Mouse (Mus musculus) neural tube, embryonic 12.5 days (tissue): ENCODE results near the gene Rnf186. TPM values are rescaled to one million over a fixed set of nuclear protein-coding genes. Genes with fewer than 3 reads are reported as not detected.

ENCODE experiments used
- ATAC-seq: fragments of 200-750 bp; cut with Nextera tagmentation; 2 replicates; pipeline ENCODE4 v1.8.0; 2017; ENCODE audit warnings: low read depth, mild to moderate bottlenecking, moderate TSS enrichment, moderate library complexity; ENCODE audit not compliant: low FRiP score
- H3K27ac ChIP-seq: fragments of 300-500 bp; sonication (generic); 2 replicates; pipeline ENCODE4 v1.5.1; 2016
- H3K27me3 ChIP-seq: fragments of 300-500 bp; sonication (generic); replicated peaks from 2 replicates; pipeline ENCODE4 v1.6.1; 2016; ENCODE audit warnings: mild to moderate bottlenecking
- H3K36me3 ChIP-seq: fragments of 300-500 bp; sonication (generic); 2 replicates; pipeline ENCODE4 v1.6.1; 2016; ENCODE audit warnings: mild to moderate bottlenecking
- H3K4me1 ChIP-seq: fragments of 300-500 bp; sonication (generic); 2 replicates; pipeline ENCODE4 v1.6.1; 2016
- H3K4me2 ChIP-seq: fragments of 300-500 bp; sonication (generic); replicated peaks from 2 replicates; pipeline ENCODE4 v1.6.1; 2016; ENCODE audit warnings: mild to moderate bottlenecking
- H3K4me3 ChIP-seq: fragments of 300-500 bp; sonication (generic); 2 replicates; pipeline ENCODE4 v1.5.1; 2016
- H3K9ac ChIP-seq: fragments of 300-500 bp; sonication (generic); 2 replicates; pipeline ENCODE4 v1.6.1; 2016; ENCODE audit warnings: mild to moderate bottlenecking
- H3K9me3 ChIP-seq: fragments of 300-500 bp; sonication (generic); 2 replicates; pipeline ENCODE4 v1.6.1; 2016; ENCODE audit warnings: mild to moderate bottlenecking
- WGBS: fragments of 180-500 bp; shearing (Covaris S2); methylation state at CpG from one replicate; pipeline ENCODE4 v1.1.7; 2016; 5-methylcytosine and 5-hydroxymethylcytosine counted together
- polyA plus RNA-seq: library from polyadenylated mRNA; unstranded; fragments of >200 nt; fragmentation: Nextera tagmentation; extraction: Ambion mirVana; gene quantifications from 2 replicates; pipeline ENCODE4 v1.2.1, GENCODE M21; 2016

Gene Rnf186
- polyA plus RNA-seq, 1 experiment from 2014 or later, result not detected

- no peak for ATAC-seq
- 60% methylated on average over 2 of the region's 2 CpGs for WGBS
Measured at GRCm38 (mm10) chr4:139001026-139001425, 34.1 kb downstream of the Rnf186 start.

DNA sequence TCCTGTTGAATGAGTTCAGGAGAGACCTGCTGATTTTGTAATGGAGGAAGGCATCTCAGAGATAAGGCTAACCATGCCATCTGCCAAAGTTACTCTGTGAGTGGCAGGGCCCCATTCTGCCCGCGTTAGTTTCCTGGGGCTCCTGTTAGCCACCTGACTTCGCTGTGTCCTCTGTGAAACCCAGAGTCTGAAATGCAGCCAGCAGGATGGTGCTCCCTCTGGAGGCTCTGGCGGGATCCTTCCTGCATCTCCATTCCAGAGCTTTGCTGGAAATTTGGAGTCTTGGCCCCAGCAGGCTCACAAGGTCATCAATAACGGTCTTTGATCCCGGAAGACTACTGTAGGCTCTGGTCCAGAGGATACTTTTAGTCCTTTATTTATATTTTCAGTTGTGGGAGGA, 34.5 kb downstream of the Rnf186 start:
- no peak for ATAC-seq
- Histone ChIP-seq H3K4me3 (no peak overlapping the region), H3K27ac (no peak overlapping the region), H3K27me3 (no peaks in the 10 kb centered on the region), H3K4me1 (no peaks in the 10 kb centered on the region; the same call in 1 of the 2 replicates), H3K4me2 (no peak overlapping the region), H3K9ac (no peak overlapping the region), H3K9me3 (no peaks in the 10 kb centered on the region), H3K36me3 (no peaks in the 10 kb centered on the region)
- 33% methylated on average over 6 of the region's 6 CpGs for WGBS

More at GRCm38 (mm10) chr4:139001026-139001425, 34.1 kb downstream of the Rnf186 start:
- H3K27ac ChIP-seq, result no peak overlapping the region
- H3K9ac ChIP-seq, result no peak overlapping the region
- H3K9me3 ChIP-seq, result no peaks in the 10 kb centered on the region
- H3K4me2 ChIP-seq, result no peak overlapping the region
- H3K36me3 ChIP-seq, result no peaks in the 10 kb centered on the region
- no peaks in the 10 kb centered on the region; the same call in 1 of the 2 replicates for H3K4me1 ChIP-seq
- H3K27me3 ChIP-seq, result no peaks in the 10 kb centered on the region
- no peak overlapping the region for H3K4me3 ChIP-seq

DNA sequence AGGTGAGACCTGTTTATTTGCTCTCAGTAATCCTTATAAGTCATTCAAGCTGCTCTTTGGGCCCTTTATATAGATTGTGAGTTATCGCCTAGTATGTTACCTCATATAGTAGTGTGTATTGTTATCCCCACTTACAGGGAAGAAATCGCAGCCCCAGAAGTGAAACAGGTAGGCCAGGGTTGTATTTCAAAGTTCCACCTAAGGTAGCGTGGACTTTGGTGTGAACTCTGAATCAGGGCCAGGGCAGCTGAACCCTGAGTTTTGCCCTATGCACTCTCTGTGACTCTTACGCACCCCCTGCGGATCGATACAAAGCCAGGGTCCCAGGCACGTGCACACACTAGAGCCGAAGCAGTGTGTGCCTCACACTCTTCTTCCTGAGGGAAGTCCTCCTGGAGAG, 37.2 kb downstream of the Rnf186 start:
- H3K27ac ChIP-seq, result no peak overlapping the region
- H3K9ac ChIP-seq, result no peak overlapping the region
- H3K27me3 ChIP-seq, result no peaks in the 10 kb centered on the region
- no peak for ATAC-seq
- H3K4me3 ChIP-seq, result no peak overlapping the region
- no peak overlapping the region for H3K4me2 ChIP-seq
- H3K9me3 ChIP-seq, result no peaks in the 10 kb centered on the region
- WGBS, result 71% methylated on average over 8 of the region's 8 CpGs
- no peaks in the 10 kb centered on the region for H3K36me3 ChIP-seq
- H3K4me1 ChIP-seq, result peaks cover 7% of the 10 kb centered on the region

DNA sequence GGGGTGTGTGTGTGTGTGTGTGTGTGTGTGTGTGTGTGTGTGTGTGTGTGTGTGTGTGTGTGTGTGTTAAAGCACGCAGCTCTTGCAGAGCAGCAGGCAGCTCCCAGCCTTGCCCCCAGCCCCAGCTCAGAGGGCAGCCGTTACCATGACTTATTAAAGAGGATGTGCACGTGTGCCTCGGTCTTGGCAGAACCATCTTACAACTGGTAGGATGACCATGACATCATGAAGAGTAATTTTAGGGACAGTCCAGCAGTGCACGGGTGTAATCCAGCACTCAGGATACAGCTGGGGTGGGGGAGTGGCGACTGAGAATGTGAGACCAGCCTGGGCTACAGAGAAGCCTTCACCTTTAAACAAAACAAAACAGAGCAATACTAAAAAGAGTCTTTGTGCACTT, 38.3 kb downstream of the Rnf186 start:
- WGBS, result 61% methylated on average over 5 of the region's 6 CpGs
- no peak overlapping the region for H3K9ac ChIP-seq
- H3K36me3 ChIP-seq, result no peaks in the 10 kb centered on the region
- no peak overlapping the region for H3K4me2 ChIP-seq
- H3K9me3 ChIP-seq, result no peaks in the 10 kb centered on the region
- no peaks in the 10 kb centered on the region for H3K27me3 ChIP-seq
- no peak overlapping the region for H3K27ac ChIP-seq
- no peak overlapping the region for H3K4me3 ChIP-seq
- H3K4me1 ChIP-seq, result peaks cover 7% of the 10 kb centered on the region
- ATAC-seq, result no peak

GRCm38 (mm10) chr4:139007353-139007752, 40.4 kb downstream of the Rnf186 start:
- H3K27ac ChIP-seq, result no peak overlapping the region
- H3K27me3 ChIP-seq, result no peaks in the 10 kb centered on the region
- no peak overlapping the region for H3K4me3 ChIP-seq
- 87% methylated on average over 3 of the region's 3 CpGs for WGBS
- H3K4me1 ChIP-seq, result peaks cover 7% of the 10 kb centered on the region
- no peak overlapping the region for H3K4me2 ChIP-seq
- no peak overlapping the region for H3K9ac ChIP-seq
- ATAC-seq, result no peak
- H3K36me3 ChIP-seq, result no peaks in the 10 kb centered on the region
- no peaks in the 10 kb centered on the region for H3K9me3 ChIP-seq

DNA sequence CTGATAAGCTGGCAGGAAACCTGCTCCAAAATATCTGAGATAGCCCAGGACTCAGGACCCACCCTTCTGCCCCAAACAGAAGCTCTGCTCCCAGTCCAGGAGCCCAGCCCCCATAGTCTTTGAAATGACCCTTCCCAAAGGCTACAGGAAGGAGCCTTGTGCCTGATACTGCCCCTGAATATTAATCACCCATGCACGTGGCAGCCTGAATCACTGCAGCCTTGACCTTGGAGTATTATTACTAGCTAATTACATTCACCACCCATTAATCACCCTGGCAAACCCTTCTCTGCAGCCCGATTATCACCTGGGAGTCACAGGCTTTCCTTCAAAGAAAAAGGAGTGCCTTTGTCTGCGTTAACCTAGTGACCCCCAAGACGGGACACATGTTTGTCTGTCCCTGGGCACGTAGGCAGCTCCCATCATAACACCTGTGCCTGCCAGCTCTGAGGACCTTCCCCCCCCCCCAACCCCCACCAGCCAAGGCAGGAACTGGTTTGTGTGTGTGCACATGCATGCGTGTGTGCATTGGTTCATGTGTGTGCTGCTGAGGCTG, 41.1 kb downstream of the Rnf186 start:
- H3K4me3 ChIP-seq, result no peak overlapping the region
- H3K36me3 ChIP-seq, result no peaks in the 10 kb centered on the region
- H3K4me1 ChIP-seq, result peaks cover 7% of the 10 kb centered on the region
- H3K9me3 ChIP-seq, result no peaks in the 10 kb centered on the region
- 37% methylated on average over 6 of the region's 6 CpGs for WGBS
- no peak overlapping the region for H3K4me2 ChIP-seq
- H3K27ac ChIP-seq, result no peak overlapping the region
- H3K27me3 ChIP-seq, result no peaks in the 10 kb centered on the region
- no peak for ATAC-seq
- H3K9ac ChIP-seq, result no peak overlapping the region

GRCm38 (mm10) chr4:139011201-139011702, 44.3 kb downstream of the Rnf186 start:
- H3K4me1 ChIP-seq, result peaks cover 7% of the 10 kb centered on the region
- 88% methylated on average over 13 of the region's 13 CpGs for WGBS
- H3K9ac ChIP-seq, result no peak overlapping the region
- no peak overlapping the region for H3K4me2 ChIP-seq
- H3K27me3 ChIP-seq, result no peaks in the 10 kb centered on the region
- ATAC-seq, result no peak
- no peaks in the 10 kb centered on the region for H3K36me3 ChIP-seq
- no peak overlapping the region for H3K4me3 ChIP-seq
- H3K9me3 ChIP-seq, result 0 out of 2 replicates have a peak, but pooled peaks cover 3% of the 10 kb centered on the region
- H3K27ac ChIP-seq, result no peak overlapping the region

DNA sequence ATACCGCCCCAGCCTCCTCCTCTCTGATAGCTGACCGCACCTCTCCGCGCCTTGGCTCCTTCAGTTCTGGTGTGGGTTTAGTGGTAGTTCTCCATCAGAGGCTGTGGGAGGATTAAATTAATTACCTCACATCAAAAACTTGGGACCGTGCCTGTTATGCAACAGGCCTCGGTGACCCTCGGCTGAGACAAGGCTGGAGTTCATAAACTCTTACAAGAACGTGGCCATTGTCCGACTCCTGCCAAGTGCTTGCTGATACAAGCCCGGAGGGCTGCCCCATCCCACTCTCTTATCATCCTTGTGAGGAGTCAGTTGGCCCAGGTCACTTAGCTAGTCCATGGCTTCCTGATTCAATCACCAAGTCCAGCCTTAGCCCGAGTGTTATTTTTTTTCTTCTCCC, 46.4 kb downstream of the Rnf186 start:
- Histone ChIP-seq H3K9ac (no peak overlapping the region), H3K27me3 (no peaks in the 10 kb centered on the region), H3K36me3 (no peaks in the 10 kb centered on the region), H3K9me3 (0 out of 2 replicates have a peak, but pooled peaks cover 3% of the 10 kb centered on the region), H3K4me2 (no peak overlapping the region), H3K4me3 (no peak overlapping the region), H3K27ac (no peak overlapping the region), H3K4me1 (peaks cover 1% of the 10 kb centered on the region; the same call in 1 of the 2 replicates)
- WGBS, result 96% methylated on average over 11 of the region's 11 CpGs
- ATAC-seq, result no peak

DNA sequence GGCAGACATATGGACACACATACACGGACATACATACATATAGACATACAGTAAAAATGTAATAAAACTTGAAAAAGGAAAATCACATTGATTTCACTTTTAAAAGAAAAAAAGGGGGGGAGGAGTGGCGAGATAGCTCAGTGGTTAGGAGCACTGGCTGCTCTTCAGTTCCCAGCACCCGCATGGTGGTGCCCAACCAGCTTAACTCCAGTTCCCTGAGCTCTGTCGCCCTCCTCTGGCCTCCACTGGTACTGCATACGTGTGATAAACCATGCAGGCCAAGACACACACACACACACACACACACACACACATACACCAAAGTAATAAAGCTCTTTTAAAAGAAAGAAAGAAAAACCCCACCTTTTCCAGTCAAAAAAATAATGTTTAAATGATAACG, 47.9 kb downstream of the Rnf186 start:
- Histone ChIP-seq H3K27ac (no peak overlapping the region), H3K4me3 (no peak overlapping the region)
- ATAC-seq, result no peak

More for the DNA sequence above, 47.9 kb downstream of the Rnf186 start:
- Histone ChIP-seq H3K9me3 (0 out of 2 replicates have a peak, but pooled peaks cover 3% of the 10 kb centered on the region), H3K4me2 (no peak overlapping the region), H3K4me1 (peaks cover 4% of the 10 kb centered on the region; the same call in 1 of the 2 replicates), H3K27me3 (no peaks in the 10 kb centered on the region), H3K9ac (no peak overlapping the region), H3K36me3 (no peaks in the 10 kb centered on the region)
- WGBS, result 78% methylated on average over 6 of the region's 6 CpGs

Other genes with a start within 250 kb of the Rnf186 start
- 0.57 and 0.61 TPM in 2 replicates for gene Pla2g2c, start 242.3 kb upstream of the Rnf186 start, polyA plus RNA-seq
- 1.0 and 1.7 TPM in 2 replicates for gene Ubxn10, start 229.9 kb upstream of the Rnf186 start, polyA plus RNA-seq
- 0.08 and 0.28 TPM in 2 replicates for gene Pla2g2f, start 209.5 kb upstream of the Rnf186 start, polyA plus RNA-seq
- gene Pla2g2d, start 191.4 kb upstream of the Rnf186 start, polyA plus RNA-seq, result 1.1 and 1.5 TPM in 2 replicates
- gene Pla2g5, start 103.6 kb upstream of the Rnf186 start, polyA plus RNA-seq, result not detected in 2 replicates
- gene Gm13030, start 93.1 kb upstream of the Rnf186 start, polyA plus RNA-seq, result not detected in 2 replicates
- not detected in 2 replicates for gene Pla2g2e, start 89.2 kb upstream of the Rnf186 start, polyA plus RNA-seq
- gene Otud3, start 53.2 kb upstream of the Rnf186 start, polyA plus RNA-seq, result 3.7 and 4.2 TPM in 2 replicates
- gene Tmco4, start 5.8 kb downstream of the Rnf186 start, polyA plus RNA-seq, result 0.98 and 1.2 TPM in 2 replicates
- gene Htr6, start 108.5 kb downstream of the Rnf186 start, polyA plus RNA-seq, result 0.10 TPM in 1 of 2 replicates, not detected in the other
- 45.2 and 47.0 TPM in 2 replicates for gene Nbl1, start 125.9 kb downstream of the Rnf186 start, polyA plus RNA-seq
- 430 and 438 TPM in 2 replicates for gene Minos1, start 164.0 kb downstream of the Rnf186 start, polyA plus RNA-seq
- 342 and 373 TPM in 2 replicates for gene Capzb, start 225.8 kb downstream of the Rnf186 start, polyA plus RNA-seq